Mouse (Mus musculus) ES-E14 (cell line): ENCODE data around the gene Olfm3.

ENCODE experiments used
- MAFK ChIP-seq: IDR thresholded peaks from 2 replicates; pipeline ENCODE4 v1.6.1; 2014; ENCODE audit warnings: mild to moderate bottlenecking, low read depth, low read length, inconsistent platforms; ENCODE audit not compliant: insufficient read depth
- ZC3H11A ChIP-seq: IDR thresholded peaks from 2 replicates; pipeline ENCODE4 v1.6.1; 2012; ENCODE audit warnings: low read depth, mild to moderate bottlenecking, inconsistent platforms, low read length, borderline replicate concordance
- ZNF384 ChIP-seq: IDR thresholded peaks from 2 replicates; pipeline ENCODE4 v1.6.1; 2012; ENCODE audit warnings: low read depth, low read length, inconsistent platforms

DNA sequence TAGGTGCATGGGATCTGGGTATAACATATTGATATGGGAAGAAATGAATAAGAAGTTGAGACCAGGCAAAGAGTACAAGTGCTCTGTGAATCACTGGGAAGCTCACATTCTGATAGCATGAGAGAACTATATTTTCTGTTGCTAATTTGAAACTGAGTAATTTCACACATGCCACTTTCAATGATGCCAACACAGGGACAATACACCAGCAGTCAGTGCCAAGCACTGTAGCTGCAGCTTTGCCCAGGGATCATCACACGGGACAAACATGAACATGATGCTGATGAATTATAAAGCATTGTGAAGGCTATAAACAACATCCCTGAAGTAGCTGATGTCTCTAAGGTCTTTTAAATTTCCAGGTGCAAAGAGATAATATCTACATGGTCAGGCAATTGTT lies 161.0 kb downstream of the Olfm3 start:
- TF ChIP-seq ZC3H11A (no peak), ZNF384 (no peak), MAFK (no peak)
